In genomic region chr1:151236141-151236930, GRCm38 (mm10) we compare ENCODE assay signal across 9 mouse cellular contexts. TPM values are rescaled to one million over a fixed set of nuclear protein-coding genes. Genes with fewer than 3 reads are reported as not detected.
A peak's percentile ranks its signal among the peaks of the same experiment; 100 is the strongest.
DNase-seq lines count a peak whose midpoint lies in the region; ATAC-seq and TF ChIP-seq lines count a peak whose summit lies in the region.
"Had no signal": no experiment of that assay in that cellular context is flagged by ENCODE, and none has a peak within 500 bp of the region (broad histone marks: within the 10 kb centered on the region; RNA-seq: fewer than 3 reads in every experiment).

No protein-coding gene starts in this region.

- no peaks in the 10 kb centered on the region for H3K9me3 ChIP-seq in forebrain, embryonic 11.5 days (ENCODE audit: control insufficient read depth, low read length)
- H3K9me3 ChIP-seq in forebrain, embryonic 14.5 days (replicated peaks; ENCODE audit: control insufficient read depth, low read length): no peaks in the 10 kb centered on the region
- H3K9me3 ChIP-seq in intestine, postnatal 0 days (ENCODE audit: control insufficient read depth): no peaks in the 10 kb centered on the region

- no peak for TF ChIP-seq CTCF in intestine, postnatal 0 days (IDR thresholded peaks at IDR 0.05; ENCODE audit: low read depth)

- H3K4me3 ChIP-seq in forebrain, embryonic 11.5 days (ENCODE audit: low read depth, low read length): no peak overlapping the region
- H3K4me3 ChIP-seq in forebrain, embryonic 14.5 days (ENCODE audit: low read depth, low read length): no peak overlapping the region
- no peak overlapping the region for H3K4me3 ChIP-seq in intestine, postnatal 0 days (ENCODE audit: low read depth, low read length)

- no peak overlapping the region for H3K4me2 ChIP-seq in forebrain, embryonic 11.5 days (ENCODE audit: low read depth, low read length, severe bottlenecking)
- no peak overlapping the region for H3K4me2 ChIP-seq in forebrain, embryonic 14.5 days (ENCODE audit: low read length)
- no peak overlapping the region for H3K4me2 ChIP-seq in intestine, postnatal 0 days (replicated peaks; ENCODE audit: low read depth)

- H3K4me1 ChIP-seq in forebrain, embryonic 11.5 days (replicated peaks; ENCODE audit: control insufficient read depth, insufficient read depth, low read length): peaks cover 6% of the 10 kb centered on the region; the same call in 1 of the 2 replicates
- no peaks in the 10 kb centered on the region for H3K4me1 ChIP-seq in forebrain, embryonic 14.5 days (ENCODE audit: control insufficient read depth, insufficient read depth, low read length)
- H3K4me1 ChIP-seq in intestine, postnatal 0 days (replicated peaks; ENCODE audit: control insufficient read depth, insufficient read depth, low read length): no peaks in the 10 kb centered on the region

- no peaks in the 10 kb centered on the region; the same call in 1 of the 2 replicates for H3K27me3 ChIP-seq in forebrain, embryonic 11.5 days (ENCODE audit: control insufficient read depth, insufficient read depth, low read length)
- no peaks in the 10 kb centered on the region for H3K27me3 ChIP-seq in forebrain, embryonic 14.5 days (replicated peaks; ENCODE audit: control insufficient read depth, insufficient read depth, low read length)
- H3K27me3 ChIP-seq in intestine, postnatal 0 days (replicated peaks; ENCODE audit: control insufficient read depth, insufficient read depth, low read length): no peaks in the 10 kb centered on the region

- H3K9ac ChIP-seq in forebrain, embryonic 11.5 days (ENCODE audit: low read length): no peak overlapping the region
- no peak overlapping the region for H3K9ac ChIP-seq in forebrain, embryonic 14.5 days (ENCODE audit: low read length)
- H3K9ac ChIP-seq in intestine, postnatal 0 days (ENCODE audit: low read depth, low read length): no peak overlapping the region

- no peak overlapping the region for H3K27ac ChIP-seq in forebrain, embryonic 11.5 days (ENCODE audit: low read depth, low read length)
- H3K27ac ChIP-seq in forebrain, embryonic 14.5 days (ENCODE audit: low read depth, low read length): no peak overlapping the region
- no peak overlapping the region for H3K27ac ChIP-seq in intestine, postnatal 0 days (ENCODE audit: low read depth, low read length)

- H3K36me3 ChIP-seq in forebrain, embryonic 11.5 days (ENCODE audit: control insufficient read depth, insufficient read depth, low read length): no peaks in the 10 kb centered on the region
- H3K36me3 ChIP-seq in forebrain, embryonic 14.5 days (ENCODE audit: control insufficient read depth, insufficient read depth, low read length): no peaks in the 10 kb centered on the region
- H3K36me3 ChIP-seq in intestine, postnatal 0 days (ENCODE audit: control insufficient read depth, insufficient read depth): no peaks in the 10 kb centered on the region

- WGBS in forebrain, embryonic 11.5 days: 77% methylated on average over 13 of the region's 13 CpGs
- 77% methylated on average over 13 of the region's 13 CpGs for WGBS in forebrain, embryonic 14.5 days
- WGBS in intestine, postnatal 0 days: 65% methylated on average over 13 of the region's 13 CpGs

- ATAC-seq in forebrain, embryonic 11.5 days (replicated peaks; ENCODE audit: low FRiP score): peak; percentile 15; the same call in 1 of the 2 replicates
- no peak for ATAC-seq in forebrain, embryonic 14.5 days
- no peak for ATAC-seq in intestine, postnatal 0 days

- DNase-seq in forebrain, embryonic 11.5 days (ENCODE audit: low spot score): no peak
- DNase-seq in forebrain, embryonic 14.5 days (ENCODE audit: low spot score): no peak
- DNase-seq in CD4-positive, CD25-positive, alpha-beta regulatory T cell, adult 2 months (ENCODE audit: low read depth, low spot score): peak; percentile 31
- peak; percentile 73 to 82 for DNase-seq in heart, adult 18-20 months
- DNase-seq in layer of hippocampus, postnatal 10 days (ENCODE audit: low spot score in 2 of 2): peak; percentile 27 to 32
- peak; percentile 35 for DNase-seq in telencephalon, adult 2 months (ENCODE audit: low read depth, low spot score)
- DNase-seq in embryo, embryonic 10 days (ENCODE audit: low spot score): no peak

RNA-seq across cellular contexts. Expression of gene Gm47996, which starts 26.4 kb away (rescaled TPM):
- polyA plus RNA-seq in forebrain, embryonic 11.5 days (2014; fragmentation: Nextera tagmentation; extraction: Ambion mirVana): not detected in 2 replicates
- polyA plus RNA-seq in forebrain, embryonic 14.5 days (2014; fragmentation: Nextera tagmentation; extraction: Ambion mirVana): not detected in 2 replicates
- total RNA-seq in heart, adult 18-20 months (2021): not detected
- not detected for total RNA-seq in layer of hippocampus, postnatal 10 days (2021)
- not detected in 2 replicates for polyA plus RNA-seq in intestine, postnatal 0 days (2015; fragmentation: Nextera tagmentation; extraction: Ambion mirVana)
- total RNA-seq: liver, adult 2 months had no signal
- polyA plus RNA-seq: liver, adult 2 months had no signal

RNA-seq across cellular contexts. Expression of gene 3110040M04Rik, which starts 32.4 kb away (rescaled TPM):
- polyA plus RNA-seq in forebrain, embryonic 11.5 days (2014; fragmentation: Nextera tagmentation; extraction: Ambion mirVana): not detected in 2 replicates
- polyA plus RNA-seq in forebrain, embryonic 14.5 days (2014; fragmentation: Nextera tagmentation; extraction: Ambion mirVana): not detected in 2 replicates
- not detected for total RNA-seq in heart, adult 18-20 months (2021)
- total RNA-seq in layer of hippocampus, postnatal 10 days (2021): not detected
- polyA plus RNA-seq in intestine, postnatal 0 days (2015; fragmentation: Nextera tagmentation; extraction: Ambion mirVana): not detected in 2 replicates
- total RNA-seq: liver, adult 2 months had no signal
- polyA plus RNA-seq: liver, adult 2 months had no signal

RNA-seq across cellular contexts. Expression of gene Gm47995, which starts 38.1 kb away (rescaled TPM):
- not detected in 2 replicates for polyA plus RNA-seq in forebrain, embryonic 11.5 days (2014; fragmentation: Nextera tagmentation; extraction: Ambion mirVana)
- polyA plus RNA-seq in forebrain, embryonic 14.5 days (2014; fragmentation: Nextera tagmentation; extraction: Ambion mirVana): not detected in 2 replicates
- not detected for total RNA-seq in heart, adult 18-20 months (2021)
- not detected for total RNA-seq in layer of hippocampus, postnatal 10 days (2021)
- not detected in 2 replicates for polyA plus RNA-seq in intestine, postnatal 0 days (2015; fragmentation: Nextera tagmentation; extraction: Ambion mirVana)
- total RNA-seq: liver, adult 2 months had no signal
- polyA plus RNA-seq: liver, adult 2 months had no signal

RNA-seq across cellular contexts. Expression of gene Gm8947, which starts 44.2 kb away (rescaled TPM):
- 0.16 and 0.19 TPM in 2 replicates for polyA plus RNA-seq in forebrain, embryonic 11.5 days (2014; fragmentation: Nextera tagmentation; extraction: Ambion mirVana)
- polyA plus RNA-seq in forebrain, embryonic 14.5 days (2014; fragmentation: Nextera tagmentation; extraction: Ambion mirVana): not detected in 2 replicates
- not detected for total RNA-seq in heart, adult 18-20 months (2021)
- not detected for total RNA-seq in layer of hippocampus, postnatal 10 days (2021)
- not detected in 2 replicates for polyA plus RNA-seq in intestine, postnatal 0 days (2015; fragmentation: Nextera tagmentation; extraction: Ambion mirVana)
- total RNA-seq: liver, adult 2 months had no signal
- polyA plus RNA-seq: liver, adult 2 months had no signal

RNA-seq across cellular contexts. Expression of gene Gm47985, which starts 54.0 kb away (rescaled TPM):
- 0.87 and 1.00 TPM in 2 replicates for polyA plus RNA-seq in forebrain, embryonic 11.5 days (2014; fragmentation: Nextera tagmentation; extraction: Ambion mirVana)
- polyA plus RNA-seq in forebrain, embryonic 14.5 days (2014; fragmentation: Nextera tagmentation; extraction: Ambion mirVana): not detected in 2 replicates
- total RNA-seq in heart, adult 18-20 months (2021): 1 to 10 TPM; 1.0 to 1.1 TPM
- total RNA-seq in layer of hippocampus, postnatal 10 days (2021): not detected
- 0.08 TPM in 1 of 2 replicates, not detected in the other for polyA plus RNA-seq in intestine, postnatal 0 days (2015; fragmentation: Nextera tagmentation; extraction: Ambion mirVana)
- total RNA-seq: liver, adult 2 months had no signal
- polyA plus RNA-seq: liver, adult 2 months had no signal

Comparison
In these comparisons a context has a peak if more than half of its experiments do, and no peak if none do; other contexts are left out.
1. DNase-seq: peak in CD4-positive, CD25-positive, alpha-beta regulatory T cell, adult 2 months (single experiment), heart, adult 18-20 months (2 of 2), layer of hippocampus, postnatal 10 days (2 of 2) and telencephalon, adult 2 months (single experiment); none in forebrain, embryonic 11.5 days (single experiment), forebrain, embryonic 14.5 days (single experiment) and embryo, embryonic 10 days (single experiment).